Mouse (Mus musculus): ENCODE results near the gene Sncg.

The Sncg gene

DNA sequence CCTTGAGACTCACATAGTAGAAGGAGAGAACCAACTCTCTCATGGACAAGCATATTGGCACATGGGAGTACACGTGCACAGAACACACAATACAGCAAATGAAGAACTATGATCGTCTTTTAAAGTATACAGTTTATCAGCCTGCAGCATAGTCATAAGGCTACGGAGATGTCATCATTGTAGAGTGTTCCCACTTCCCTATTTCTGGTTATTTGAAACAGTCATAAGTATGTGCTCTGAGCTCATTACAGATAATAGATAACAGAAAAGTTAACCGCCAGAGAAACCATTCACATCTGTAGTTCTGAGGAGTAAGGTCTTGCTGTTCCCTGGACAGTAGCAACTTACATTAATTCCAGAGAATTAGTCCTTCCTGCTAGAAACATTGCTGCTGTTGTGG, 31.5 kb downstream of the Sncg start:
- DNase-seq (ENCODE audit: low read depth in 2 of 2, low spot score in 2 of 2) = no peak

- no peak for DNase-seq (ENCODE audit: low read depth in 2 of 2, low spot score in 2 of 2)
These were observed 32.6 kb downstream of the Sncg start for GRCm38 (mm10) chr14:34341993-34342392.

GRCm38 (mm10) chr14:34339446-34339845, 35.1 kb downstream of the Sncg start:
- no peak for DNase-seq (ENCODE audit: low read depth in 2 of 2, low spot score in 2 of 2)

DNA sequence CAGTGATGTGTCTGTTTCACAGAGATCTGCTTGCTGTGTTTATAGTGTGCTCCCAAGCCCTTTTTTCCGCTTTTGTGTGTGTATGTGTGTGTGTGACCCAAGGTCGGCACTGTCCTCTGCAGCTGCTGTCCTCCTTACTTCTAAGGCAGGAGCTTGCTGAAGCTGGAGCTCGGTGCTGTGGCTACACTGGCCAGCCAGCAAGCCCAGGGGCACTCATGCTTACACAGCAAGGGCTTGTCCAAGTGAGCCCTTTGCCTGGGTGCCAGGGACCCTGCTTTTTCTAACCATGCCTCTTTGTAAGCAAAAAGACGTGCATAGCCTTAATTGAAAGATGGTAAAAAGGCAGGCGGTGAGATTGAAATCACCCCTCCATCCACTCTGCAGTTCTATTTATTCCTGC, 42.1 kb downstream of the Sncg start:
- no peak for DNase-seq (ENCODE audit: low read depth in 2 of 2, low spot score in 2 of 2)

- DNase-seq (ENCODE audit: low read depth in 2 of 2, low spot score in 2 of 2) = no peak
These were observed 42.7 kb downstream of the Sncg start for GRCm38 (mm10) chr14:34331886-34332285.

DNA sequence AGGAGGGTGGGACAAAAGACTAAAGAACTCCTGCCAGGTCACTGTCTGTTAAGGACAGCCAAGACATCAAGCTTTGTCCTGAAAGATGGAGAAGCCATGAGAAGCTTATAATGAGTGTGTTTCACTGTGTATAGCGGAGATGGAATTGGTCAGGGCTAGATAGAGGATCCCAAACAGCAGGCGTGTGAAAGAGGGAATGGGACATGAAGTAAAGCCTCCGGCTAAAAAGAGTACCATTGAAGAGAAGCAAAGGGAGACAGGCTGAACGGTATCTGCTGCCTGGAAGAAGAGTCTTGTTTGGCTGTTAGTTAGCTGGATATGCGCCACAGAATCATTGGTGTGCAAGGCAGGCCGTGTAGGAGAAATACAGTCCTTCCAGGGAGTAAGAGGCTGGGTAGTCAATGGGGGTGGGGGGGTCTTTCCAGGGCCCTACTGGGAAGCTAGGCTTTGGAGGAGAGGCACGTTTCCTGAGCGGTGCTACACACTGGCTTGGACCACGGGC, 43.9 kb downstream of the Sncg start:
- DNase-seq (ENCODE audit: low read depth in 2 of 2, low spot score in 2 of 2) = no peak

DNA sequence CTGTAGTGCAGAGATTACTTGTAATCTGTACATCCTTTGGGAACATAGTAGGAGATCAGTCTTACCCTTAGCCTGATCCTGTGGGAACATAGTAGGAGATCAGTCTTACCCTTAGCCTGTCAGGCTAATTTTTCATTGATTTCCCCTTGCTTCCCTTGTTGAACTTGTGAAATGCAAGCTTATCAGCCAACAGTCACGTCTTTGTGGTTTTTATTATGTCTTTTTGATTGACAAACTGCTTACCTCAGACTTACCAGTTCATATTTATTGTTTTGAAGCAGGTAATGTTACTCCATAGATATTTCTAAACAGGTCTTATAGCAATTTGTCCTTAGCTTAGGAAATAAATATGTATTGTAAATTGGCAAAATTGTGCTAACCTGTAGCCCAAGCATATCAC, 47.0 kb downstream of the Sncg start:
- no peak for DNase-seq (ENCODE audit: low read depth in 2 of 2, low spot score in 2 of 2)

DNA sequence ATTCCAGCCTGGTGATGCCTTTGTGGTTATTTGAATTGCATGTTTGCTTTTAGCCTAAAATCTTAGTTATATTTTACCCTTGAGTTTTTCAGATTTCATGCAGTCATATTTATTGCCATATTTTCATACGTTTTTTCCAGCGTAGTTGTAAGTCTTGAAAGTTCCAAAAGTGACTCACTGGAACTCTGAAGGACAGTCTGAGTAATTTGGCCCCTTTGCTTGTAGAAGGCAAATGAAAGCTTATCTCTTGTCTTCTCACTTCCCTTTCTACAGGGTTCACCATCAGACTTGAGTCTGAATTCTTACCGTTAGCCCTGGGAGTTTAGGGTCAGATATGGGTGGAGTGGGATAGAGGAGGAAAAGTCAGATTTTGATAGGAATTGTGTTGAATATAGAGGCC, 48.0 kb downstream of the Sncg start:
- DNase-seq (ENCODE audit: low read depth in 2 of 2, low spot score in 2 of 2) = no peak

DNA sequence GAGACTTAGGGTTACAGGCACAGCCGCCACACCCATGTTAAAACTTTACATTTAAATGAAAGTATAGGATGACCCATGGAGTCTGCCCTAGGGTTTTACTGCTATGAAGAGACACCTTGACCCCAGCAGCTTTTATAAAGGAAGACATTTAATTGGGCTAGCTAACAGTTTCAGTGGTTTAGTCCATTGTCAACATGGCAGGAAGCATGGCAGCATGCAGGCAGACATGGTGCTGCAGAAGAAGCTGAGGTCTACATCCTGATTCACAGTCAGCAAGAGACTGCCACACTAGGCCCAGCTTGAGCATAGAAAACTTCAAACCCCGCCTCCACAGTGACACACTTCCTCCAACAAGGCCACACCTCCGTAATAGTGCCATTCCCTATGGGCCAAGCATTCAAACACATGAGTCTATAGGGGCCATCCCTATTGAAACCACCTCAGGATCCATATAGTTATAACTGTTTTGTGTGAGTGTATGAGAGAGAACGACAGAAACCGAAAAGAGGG, 51.0 kb downstream of the Sncg start:
- DNase-seq (ENCODE audit: low read depth in 2 of 2, low spot score in 2 of 2) = no peak
